Mouse (Mus musculus): ENCODE data around the gene Areg. TPM values are rescaled to one million over a fixed set of nuclear protein-coding genes. Genes with fewer than 3 reads are reported as not detected.

Gene Areg
- polyA plus RNA-seq, 1 experiment from 2014 or later: not detected

DNA sequence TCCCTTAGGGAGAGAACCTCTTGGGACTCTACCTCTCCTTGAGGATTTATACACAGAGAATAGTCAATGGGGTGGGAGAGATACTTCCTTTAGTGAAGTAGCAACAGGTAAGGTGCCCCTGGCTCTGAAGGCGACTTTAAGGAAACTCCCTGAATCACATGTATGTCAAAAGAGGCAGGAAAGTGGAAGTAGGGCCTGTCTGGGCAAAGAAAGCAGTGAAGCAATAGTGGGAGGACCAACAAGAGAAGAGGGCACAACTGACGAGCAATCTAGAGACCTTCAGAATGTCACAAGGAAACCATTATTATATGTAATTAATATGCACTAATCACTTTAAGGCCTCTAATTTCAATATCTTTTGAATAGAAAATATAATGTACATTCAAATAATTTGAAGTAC, 25.4 kb upstream of the Areg start:
- H3K27ac ChIP-seq (ENCODE audit: low read depth, low read length): no peak overlapping the region
- H3K27me3 ChIP-seq (ENCODE audit: control insufficient read depth, insufficient read depth, low read length): no peaks in the 10 kb centered on the region
- H3K4me2 ChIP-seq: no peak overlapping the region
- no peaks in the 10 kb centered on the region for H3K36me3 ChIP-seq (ENCODE audit: control insufficient read depth, insufficient read depth, low read length)
- WGBS (ENCODE audit: insufficient replicate concordance): 74% methylated on average over 2 of the region's 2 CpGs
- no peak overlapping the region for H3K4me3 ChIP-seq (ENCODE audit: low read depth, low read length)
- no peak overlapping the region for H3K9ac ChIP-seq (ENCODE audit: low read depth, low read length)
- no peaks in the 10 kb centered on the region for H3K9me3 ChIP-seq (replicated peaks; ENCODE audit: control insufficient read depth, low read length)
- no peaks in the 10 kb centered on the region for H3K4me1 ChIP-seq (ENCODE audit: control insufficient read depth, insufficient read depth, low read length)
- ATAC-seq (replicated peaks; ENCODE audit: insufficient number of reproducible peaks, low FRiP score, low TSS enrichment): no peak

DNA sequence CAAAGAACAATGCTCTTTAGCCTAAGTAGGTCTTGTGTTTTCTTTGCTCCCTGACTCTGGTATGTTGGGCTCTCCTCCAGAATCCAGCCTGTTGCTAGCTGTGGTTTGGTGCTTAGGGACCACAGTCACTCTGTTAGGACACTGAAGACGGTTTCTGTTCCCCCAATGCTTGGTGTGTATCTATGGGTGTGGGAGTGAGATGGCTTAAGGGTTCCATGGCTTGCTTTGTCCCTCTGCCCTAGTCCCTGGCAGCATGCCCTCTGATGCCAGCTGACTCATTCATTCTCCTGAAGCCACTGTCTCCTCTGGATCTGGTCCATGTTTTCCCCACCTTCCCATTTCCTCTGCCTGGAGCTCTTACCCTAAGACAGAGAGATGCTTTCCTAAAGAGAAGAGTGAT, 24.8 kb upstream of the Areg start:
- H3K4me2 ChIP-seq: no peak overlapping the region
- H3K27me3 ChIP-seq (ENCODE audit: control insufficient read depth, insufficient read depth, low read length): no peaks in the 10 kb centered on the region
- no peak for ATAC-seq (replicated peaks; ENCODE audit: insufficient number of reproducible peaks, low FRiP score, low TSS enrichment)
- 94% methylated on average over 1 of the region's 1 CpGs for WGBS (ENCODE audit: insufficient replicate concordance)
- no peaks in the 10 kb centered on the region for H3K9me3 ChIP-seq (replicated peaks; ENCODE audit: control insufficient read depth, low read length)
- no peak overlapping the region for H3K9ac ChIP-seq (ENCODE audit: low read depth, low read length)
- H3K36me3 ChIP-seq (ENCODE audit: control insufficient read depth, insufficient read depth, low read length): no peaks in the 10 kb centered on the region
- no peak overlapping the region for H3K27ac ChIP-seq (ENCODE audit: low read depth, low read length)
- no peaks in the 10 kb centered on the region for H3K4me1 ChIP-seq (ENCODE audit: control insufficient read depth, insufficient read depth, low read length)
- H3K4me3 ChIP-seq (ENCODE audit: low read depth, low read length): no peak overlapping the region

DNA sequence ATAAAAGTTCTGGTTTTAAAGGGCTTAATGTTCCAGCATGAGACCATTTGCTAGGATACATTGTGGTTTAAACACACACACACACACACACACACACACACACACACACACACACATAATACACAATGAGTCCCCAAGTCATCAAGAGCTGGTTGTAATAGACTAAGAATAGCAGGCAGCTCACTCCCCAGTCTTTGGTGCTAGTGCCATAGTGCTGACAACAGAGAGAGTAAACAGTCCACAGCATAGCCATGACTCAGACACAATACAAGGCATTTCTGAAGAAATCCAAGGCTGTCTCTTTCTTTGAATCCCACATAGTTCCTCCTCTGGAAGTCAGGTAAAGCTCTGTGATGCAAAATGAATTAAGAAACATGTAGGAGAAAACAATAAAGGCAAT, 20.8 kb upstream of the Areg start:
- Histone ChIP-seq H3K27me3 (ENCODE audit: control insufficient read depth, insufficient read depth, low read length) (no peaks in the 10 kb centered on the region), H3K36me3 (ENCODE audit: control insufficient read depth, insufficient read depth, low read length) (no peaks in the 10 kb centered on the region), H3K9me3 (replicated peaks; ENCODE audit: control insufficient read depth, low read length) (no peaks in the 10 kb centered on the region), H3K4me2 (no peak overlapping the region), H3K4me3 (ENCODE audit: low read depth, low read length) (no peak overlapping the region), H3K9ac (ENCODE audit: low read depth, low read length) (no peak overlapping the region), H3K27ac (ENCODE audit: low read depth, low read length) (0 out of 2 replicates have a peak overlapping the region, but pooled peaks have one; percentile 17), H3K4me1 (ENCODE audit: control insufficient read depth, insufficient read depth, low read length) (no peaks in the 10 kb centered on the region)
- ATAC-seq (replicated peaks; ENCODE audit: insufficient number of reproducible peaks, low FRiP score, low TSS enrichment): 0 out of 2 replicates have a peak, but pooled peaks have one; percentile 35

DNA sequence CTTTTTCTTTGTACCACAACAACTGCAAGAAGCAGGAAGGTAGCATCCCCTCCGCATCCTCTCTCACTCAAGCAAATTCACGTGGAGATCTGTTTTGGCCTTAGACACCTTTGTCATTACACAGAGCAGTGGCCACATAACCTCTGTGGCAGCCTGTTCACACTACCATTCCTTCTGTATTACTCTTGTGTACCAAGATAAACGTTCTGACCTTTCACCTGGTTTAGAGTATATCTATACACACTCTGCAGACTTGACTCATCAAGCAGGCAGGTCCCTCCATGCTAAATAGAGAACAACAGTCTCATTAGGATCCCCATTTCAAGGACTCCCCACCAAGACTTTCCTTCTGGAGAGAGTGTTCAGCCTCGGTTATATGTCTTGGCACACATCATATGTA, 16.0 kb upstream of the Areg start:
- Histone ChIP-seq H3K9me3 (replicated peaks; ENCODE audit: control insufficient read depth, low read length) (no peaks in the 10 kb centered on the region), H3K4me3 (ENCODE audit: low read depth, low read length) (no peak overlapping the region), H3K27me3 (ENCODE audit: control insufficient read depth, insufficient read depth, low read length) (no peaks in the 10 kb centered on the region), H3K36me3 (ENCODE audit: control insufficient read depth, insufficient read depth, low read length) (no peaks in the 10 kb centered on the region), H3K27ac (ENCODE audit: low read depth, low read length) (no peak overlapping the region), H3K4me2 (no peak overlapping the region), H3K9ac (ENCODE audit: low read depth, low read length) (no peak overlapping the region), H3K4me1 (ENCODE audit: control insufficient read depth, insufficient read depth, low read length) (no peaks in the 10 kb centered on the region)
- ATAC-seq (replicated peaks; ENCODE audit: insufficient number of reproducible peaks, low FRiP score, low TSS enrichment): no peak
- WGBS (ENCODE audit: insufficient replicate concordance): 58% methylated on average over 4 of the region's 4 CpGs

DNA sequence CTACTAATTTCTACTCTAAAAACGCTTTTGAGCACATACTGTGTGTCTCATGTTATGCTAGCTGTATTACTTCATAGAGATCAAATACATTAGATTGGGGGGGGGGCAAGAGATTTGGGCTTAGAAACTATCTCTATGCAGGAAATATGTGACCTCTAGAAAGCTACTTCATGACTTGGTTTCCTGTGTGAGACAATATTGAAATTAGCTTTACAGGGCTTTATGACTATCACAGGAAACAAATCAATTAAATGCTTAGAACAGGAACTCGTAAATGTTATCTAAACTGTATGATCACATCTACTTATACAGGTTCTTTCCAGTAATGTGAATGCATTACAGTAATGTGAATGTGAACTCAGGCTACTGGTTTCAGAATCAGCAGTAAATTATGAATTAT, 15.3 kb upstream of the Areg start:
- Histone ChIP-seq H3K9ac (ENCODE audit: low read depth, low read length) (no peak overlapping the region), H3K4me3 (ENCODE audit: low read depth, low read length) (no peak overlapping the region), H3K4me1 (ENCODE audit: control insufficient read depth, insufficient read depth, low read length) (no peaks in the 10 kb centered on the region), H3K36me3 (ENCODE audit: control insufficient read depth, insufficient read depth, low read length) (no peaks in the 10 kb centered on the region), H3K27ac (ENCODE audit: low read depth, low read length) (no peak overlapping the region), H3K4me2 (no peak overlapping the region), H3K9me3 (replicated peaks; ENCODE audit: control insufficient read depth, low read length) (no peaks in the 10 kb centered on the region), H3K27me3 (ENCODE audit: control insufficient read depth, insufficient read depth, low read length) (no peaks in the 10 kb centered on the region)
- 68% methylated on average over 2 of the region's 2 CpGs for WGBS (ENCODE audit: insufficient replicate concordance)
- no peak for ATAC-seq (replicated peaks; ENCODE audit: insufficient number of reproducible peaks, low FRiP score, low TSS enrichment)

DNA sequence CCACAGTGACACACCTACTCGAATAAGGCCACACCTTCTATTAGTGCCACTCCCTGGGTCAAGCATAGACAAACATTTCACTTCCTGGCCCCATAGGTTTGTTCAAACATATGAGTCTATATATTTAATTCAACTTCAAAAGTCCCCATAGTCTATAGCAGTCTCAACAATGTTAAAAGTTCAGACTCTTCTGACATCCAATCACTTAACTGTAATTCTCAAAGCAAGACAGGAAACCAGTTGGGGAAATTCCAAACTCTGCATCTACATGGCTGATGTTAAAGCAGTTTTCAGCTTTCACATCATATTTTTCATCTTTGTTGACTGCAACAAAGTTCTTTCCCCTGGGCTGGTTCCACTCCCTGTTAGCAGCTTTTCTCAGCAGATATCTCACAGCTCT, 12.8 kb upstream of the Areg start:
- no peaks in the 10 kb centered on the region for H3K9me3 ChIP-seq (replicated peaks; ENCODE audit: control insufficient read depth, low read length)
- ATAC-seq (replicated peaks; ENCODE audit: insufficient number of reproducible peaks, low FRiP score, low TSS enrichment): no peak
- H3K27me3 ChIP-seq (ENCODE audit: control insufficient read depth, insufficient read depth, low read length): no peaks in the 10 kb centered on the region
- H3K4me3 ChIP-seq (ENCODE audit: low read depth, low read length): no peak overlapping the region
- H3K27ac ChIP-seq (ENCODE audit: low read depth, low read length): no peak overlapping the region
- no peaks in the 10 kb centered on the region for H3K4me1 ChIP-seq (ENCODE audit: control insufficient read depth, insufficient read depth, low read length)
- H3K4me2 ChIP-seq: no peak overlapping the region
- no peaks in the 10 kb centered on the region for H3K36me3 ChIP-seq (ENCODE audit: control insufficient read depth, insufficient read depth, low read length)
- WGBS (ENCODE audit: insufficient replicate concordance): 71% methylated on average over 1 of the region's 1 CpGs
- no peak overlapping the region for H3K9ac ChIP-seq (ENCODE audit: low read depth, low read length)

DNA sequence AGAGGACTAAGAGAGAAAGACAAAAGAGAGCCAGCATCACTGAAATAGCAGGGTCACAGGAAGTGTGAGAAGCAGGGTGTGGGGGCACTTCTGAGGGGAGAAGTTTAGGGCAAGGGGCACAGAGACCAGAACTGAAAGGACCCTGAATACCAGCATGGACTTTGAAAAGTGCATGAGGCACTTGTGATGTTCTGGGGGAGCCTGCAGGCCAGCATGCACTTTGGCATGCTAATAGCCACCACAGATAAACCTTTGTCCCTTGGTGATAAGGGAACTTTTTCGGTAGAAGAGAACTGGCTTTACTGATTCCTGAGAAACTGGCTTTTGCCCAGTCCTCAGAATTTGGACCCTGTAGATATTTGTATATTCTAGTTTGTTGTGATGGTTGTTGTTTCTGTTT, 4.4 kb upstream of the Areg start:
- WGBS (ENCODE audit: insufficient replicate concordance): 8% methylated on average over 1 of the region's 1 CpGs
- no peak overlapping the region for H3K27ac ChIP-seq (ENCODE audit: low read depth, low read length)
- no peaks in the 10 kb centered on the region for H3K9me3 ChIP-seq (replicated peaks; ENCODE audit: control insufficient read depth, low read length)
- H3K9ac ChIP-seq (ENCODE audit: low read depth, low read length): no peak overlapping the region
- no peaks in the 10 kb centered on the region for H3K4me1 ChIP-seq (ENCODE audit: control insufficient read depth, insufficient read depth, low read length)
- H3K36me3 ChIP-seq (ENCODE audit: control insufficient read depth, insufficient read depth, low read length): no peaks in the 10 kb centered on the region
- H3K4me3 ChIP-seq (ENCODE audit: low read depth, low read length): no peak overlapping the region
- 0 out of 2 replicates have a peak, but pooled peaks cover 3% of the 10 kb centered on the region for H3K27me3 ChIP-seq (ENCODE audit: control insufficient read depth, insufficient read depth, low read length)
- no peak overlapping the region for H3K4me2 ChIP-seq
- ATAC-seq (replicated peaks; ENCODE audit: insufficient number of reproducible peaks, low FRiP score, low TSS enrichment): no peak

DNA sequence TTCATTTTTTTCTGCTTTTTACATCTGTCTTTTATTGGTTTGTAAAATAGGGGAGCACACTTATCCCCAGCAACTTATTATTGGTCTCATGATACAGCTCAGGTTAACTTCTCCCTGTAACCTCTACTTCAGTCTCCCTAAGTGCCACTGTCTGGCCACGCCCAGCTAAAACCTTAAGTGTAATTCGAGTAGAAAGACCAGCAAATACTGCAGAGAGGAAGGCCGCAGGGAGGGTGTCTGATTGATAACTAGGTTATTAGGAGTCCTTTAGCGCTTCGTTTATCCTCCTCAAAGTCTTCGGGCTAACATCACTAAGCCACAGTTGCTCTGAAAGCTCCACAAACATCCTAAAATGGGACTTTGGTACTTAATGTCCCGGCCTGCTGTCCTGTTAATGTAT, 429 bp upstream of the Areg start:
- Histone ChIP-seq H3K9me3 (replicated peaks; ENCODE audit: control insufficient read depth, low read length) (no peaks in the 10 kb centered on the region), H3K4me2 (peak overlapping the region; percentile 86), H3K4me3 (ENCODE audit: low read depth, low read length) (peak overlapping the region; percentile 61), H3K9ac (ENCODE audit: low read depth, low read length) (no peak overlapping the region), H3K36me3 (ENCODE audit: control insufficient read depth, insufficient read depth, low read length) (no peaks in the 10 kb centered on the region), H3K27ac (ENCODE audit: low read depth, low read length) (no peak overlapping the region), H3K27me3 (ENCODE audit: control insufficient read depth, insufficient read depth, low read length) (peaks cover 17% of the 10 kb centered on the region; the same call in 1 of the 2 replicates), H3K4me1 (ENCODE audit: control insufficient read depth, insufficient read depth, low read length) (no peaks in the 10 kb centered on the region)
- no peak for ATAC-seq (replicated peaks; ENCODE audit: insufficient number of reproducible peaks, low FRiP score, low TSS enrichment)
- WGBS (ENCODE audit: insufficient replicate concordance): 4% methylated on average over 7 of the region's 7 CpGs

DNA sequence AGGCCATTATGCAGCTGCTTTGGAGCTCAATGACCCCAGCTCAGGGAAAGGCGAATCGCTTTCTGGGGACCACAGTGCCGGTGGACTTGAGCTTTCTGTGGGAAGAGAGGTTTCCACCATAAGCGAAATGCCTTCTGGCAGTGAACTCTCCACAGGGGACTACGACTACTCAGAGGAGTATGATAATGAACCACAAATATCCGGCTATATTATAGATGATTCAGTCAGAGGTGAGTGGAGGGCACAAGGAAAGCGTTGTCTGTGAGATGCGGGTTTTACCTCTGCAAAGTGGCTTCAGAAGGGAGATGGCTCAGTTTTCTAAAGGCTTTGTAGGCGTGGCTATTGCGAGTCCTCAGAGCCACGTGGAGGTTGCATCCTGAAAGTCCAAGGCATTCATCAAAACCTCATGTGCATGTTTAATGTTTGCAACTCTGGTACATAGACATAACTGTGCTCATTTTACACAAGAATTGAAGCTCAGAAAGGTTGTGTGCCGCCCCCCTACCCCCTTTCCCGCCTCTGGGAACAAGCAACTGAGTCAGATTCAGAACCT, 1.6 kb downstream of the Areg start:
- ATAC-seq (replicated peaks; ENCODE audit: insufficient number of reproducible peaks, low FRiP score, low TSS enrichment): no peak
- peaks cover 17% of the 10 kb centered on the region; the same call in 1 of the 2 replicates for H3K27me3 ChIP-seq (ENCODE audit: control insufficient read depth, insufficient read depth, low read length)
- H3K4me3 ChIP-seq (ENCODE audit: low read depth, low read length): no peak overlapping the region
- H3K4me2 ChIP-seq: no peak overlapping the region
- no peaks in the 10 kb centered on the region for H3K36me3 ChIP-seq (ENCODE audit: control insufficient read depth, insufficient read depth, low read length)
- WGBS (ENCODE audit: insufficient replicate concordance): 46% methylated on average over 13 of the region's 13 CpGs
- H3K9me3 ChIP-seq (replicated peaks; ENCODE audit: control insufficient read depth, low read length): no peaks in the 10 kb centered on the region
- H3K9ac ChIP-seq (ENCODE audit: low read depth, low read length): no peak overlapping the region
- no peaks in the 10 kb centered on the region for H3K4me1 ChIP-seq (ENCODE audit: control insufficient read depth, insufficient read depth, low read length)
- no peak overlapping the region for H3K27ac ChIP-seq (ENCODE audit: low read depth, low read length)

Data from heart, embryonic 11.5 days (tissue).